Mouse (Mus musculus) leukemia stem cell, adult 10-12 weeks (primary cell): ENCODE measurements around the gene Usp27x. TPM values are rescaled to one million over a fixed set of nuclear protein-coding genes. Genes with fewer than 3 reads are reported as not detected.

Experiments
- polyA plus RNA-seq: library from polyadenylated mRNA; stranded (reverse); fragments of >175 nt; gene quantifications from 2 replicates; pipeline ENCODE4 v1.2.3, GENCODE M21; 2012; ENCODE audit warnings: low replicate concordance

Gene Usp27x
- 0.07 and 0.34 TPM in 2 replicates for polyA plus RNA-seq

DNA sequence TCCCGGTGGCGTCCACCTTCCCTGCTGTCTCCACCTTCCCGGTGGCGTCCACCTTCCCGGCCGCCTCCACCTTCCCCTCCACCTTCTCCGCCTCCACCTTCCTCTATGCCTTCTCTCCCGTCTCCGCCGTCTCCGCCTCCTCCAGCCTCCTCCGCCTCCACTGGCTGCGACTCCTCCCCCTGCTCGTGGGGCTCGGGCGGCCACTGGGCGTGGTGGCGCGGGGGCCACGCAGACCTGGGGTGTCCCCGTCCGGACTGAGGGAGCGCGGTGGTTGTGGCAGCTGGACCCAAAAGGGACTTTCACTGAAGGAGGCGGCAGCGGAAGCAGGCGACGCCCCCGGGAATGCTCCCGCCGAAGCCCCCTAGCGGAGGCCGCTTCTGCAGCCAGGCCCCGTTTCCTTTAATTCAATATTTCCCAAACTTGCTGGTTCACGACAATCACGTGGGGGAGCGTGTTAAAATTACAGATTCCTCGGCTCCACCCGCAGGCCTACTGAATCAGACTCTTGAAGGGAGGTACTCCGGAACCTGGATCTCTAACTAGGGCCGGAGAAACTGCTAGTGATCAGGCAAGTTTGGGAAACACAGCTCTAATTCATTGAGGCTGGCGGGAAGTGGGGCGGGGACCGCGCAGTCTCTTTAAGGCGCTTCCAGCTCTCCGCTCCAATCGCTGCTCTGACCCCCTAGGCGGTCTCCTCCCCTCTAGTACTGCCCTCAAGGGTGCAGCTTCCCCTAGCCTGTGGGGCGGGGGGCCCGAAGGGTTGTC is at the start of gene Usp27x:
TSS of gene Usp27x (minus strand) at position 115 of the 765 bp plus-strand sequence.

Other genes starting within 250 kb of the Usp27x start
- gene Clcn5, start 56.5 kb downstream of the Usp27x start, polyA plus RNA-seq, result 2.1 and 2.6 TPM in 2 replicates
- gene Foxp3, start 197.8 kb upstream of the Usp27x start, polyA plus RNA-seq, result 15.3 and 26.7 TPM in 2 replicates
- gene Ppp1r3f, start 198.5 kb upstream of the Usp27x start, polyA plus RNA-seq, result 0.91 and 1.7 TPM in 2 replicates
- gene Ccdc22, start 229.7 kb upstream of the Usp27x start, polyA plus RNA-seq, result 25.1 and 54.6 TPM in 2 replicates
- 0.05 TPM in 1 of 2 replicates, not detected in the other for gene Cacna1f, start 231.3 kb upstream of the Usp27x start, polyA plus RNA-seq